Mouse (Mus musculus): Measurements from ENCODE around the gene A830018L16Rik.

GRCm38 (mm10) chr1:11492936-11493335 is 79.0 kb downstream of the A830018L16Rik start:
- TF ChIP-seq MYOD1 (IDR thresholded peaks at IDR 0.05; ENCODE audit: control insufficient read depth in 1 of 3, insufficient read length in 2 of 3, low read depth in 2 of 3) (peak in 1 of 3 experiments; percentile 27), POLR2A (IDR thresholded peaks at IDR 0.05; ENCODE audit: insufficient read length, low read depth) (no peak), TCF3 (IDR thresholded peaks at IDR 0.05; ENCODE audit: insufficient read length, low read depth) (no peak), MAX (IDR thresholded peaks at IDR 0.05; ENCODE audit: low read depth) (no peak), USF1 (IDR thresholded peaks at IDR 0.05; ENCODE audit: low read depth) (no peak), CEBPB (IDR thresholded peaks at IDR 0.05; ENCODE audit: insufficient read depth, poor library complexity, severe bottlenecking) (no peak), POLR2AphosphoS2 (IDR thresholded peaks at IDR 0.05; ENCODE audit: insufficient read length, low read depth) (no peak), TCF12 (IDR thresholded peaks at IDR 0.05; ENCODE audit: insufficient read depth, poor library complexity, severe bottlenecking) (no peak), REST (IDR thresholded peaks at IDR 0.05; ENCODE audit: insufficient read depth, insufficient read length) (no peak), MYOG (IDR thresholded peaks at IDR 0.05; ENCODE audit: control insufficient read depth in 1 of 3, insufficient read depth in 1 of 3, insufficient read length in 2 of 3, low read depth in 2 of 3) (no peak), E2F4 (IDR thresholded peaks at IDR 0.05; ENCODE audit: insufficient read depth) (no peak)

Data from myocyte (in vitro differentiated cells).